Mouse (Mus musculus) thymus, postnatal 0 days (tissue): ENCODE measurements around the gene Got1. TPM values are rescaled to one million over a fixed set of nuclear protein-coding genes. Genes with fewer than 3 reads are reported as not detected.

Experiments
- DNase-seq: peaks from one replicate; pipeline ENCODE4 v3.0.0-alpha.2; 2015; ENCODE audit warnings: low spot score
- polyA plus RNA-seq: library from polyadenylated mRNA; unstranded; fragments of >200 nt; fragmentation: Nextera tagmentation; extraction: Ambion mirVana; gene quantifications from 2 replicates; pipeline ENCODE4 v1.2.1, GENCODE M21; 2015

The Got1 gene
- 62.8 and 63.2 TPM in 2 replicates for polyA plus RNA-seq

- peak; percentile 97 for DNase-seq
Observed at GRCm38 (mm10) chr19:43524187-43525103, at the start of gene Got1. Gene Got1, minus strand, starts transcription at chr19:43524605.

GRCm38 (mm10) chr19:43570831-43571790 is 46.7 kb upstream of the Got1 start:
- peak; percentile 69 for DNase-seq

GRCm38 (mm10) chr19:43569133-43569532 is 44.7 kb upstream of the Got1 start:
- no peak for DNase-seq

GRCm38 (mm10) chr19:43568298-43568697 is 43.9 kb upstream of the Got1 start:
- DNase-seq: no peak

- no peak for DNase-seq
Observed at GRCm38 (mm10) chr19:43563166-43563565, 38.8 kb upstream of the Got1 start.

GRCm38 (mm10) chr19:43561841-43562240 is 37.4 kb upstream of the Got1 start:
- no peak for DNase-seq

- no peak for DNase-seq
Observed at GRCm38 (mm10) chr19:43560244-43560643, 35.8 kb upstream of the Got1 start.

- DNase-seq: no peak
Observed at GRCm38 (mm10) chr19:43551493-43551890, 27.1 kb upstream of the Got1 start.

GRCm38 (mm10) chr19:43550706-43551492 is 26.5 kb upstream of the Got1 start:
- DNase-seq: no peak

GRCm38 (mm10) chr19:43548060-43548459 is 23.7 kb upstream of the Got1 start:
- no peak for DNase-seq

- no peak for DNase-seq
Observed at GRCm38 (mm10) chr19:43546337-43547117, 22.1 kb upstream of the Got1 start.

GRCm38 (mm10) chr19:43535372-43535771 is 11.0 kb upstream of the Got1 start:
- DNase-seq: no peak

- DNase-seq: peak; percentile 76
Observed at GRCm38 (mm10) chr19:43530921-43531320, 6.5 kb upstream of the Got1 start.

GRCm38 (mm10) chr19:43530197-43530770 is 5.9 kb upstream of the Got1 start:
- peak; percentile 79 for DNase-seq

- DNase-seq: no peak
Observed at GRCm38 (mm10) chr19:43528056-43528587, 3.7 kb upstream of the Got1 start.

- DNase-seq: no peak
Observed at GRCm38 (mm10) chr19:43527131-43527530, 2.7 kb upstream of the Got1 start.

- no peak for DNase-seq
Observed at GRCm38 (mm10) chr19:43526025-43526424, 1.6 kb upstream of the Got1 start.

GRCm38 (mm10) chr19:43525566-43525965 is 1.2 kb upstream of the Got1 start:
- DNase-seq: no peak

- DNase-seq: no peak
Observed at GRCm38 (mm10) chr19:43525104-43525482, 688 bp upstream of the Got1 start.

GRCm38 (mm10) chr19:43523551-43523950 is 854 bp downstream of the Got1 start:
- DNase-seq: peak; percentile 67
